Mouse (Mus musculus) erythroblast, embryonic 14.5 days (primary cell): ENCODE results near the gene Aagab.

Experiments used
- GATA1 ChIP-seq: IDR thresholded peaks from 2 replicates; pipeline ENCODE4 v1.6.1; 2012; ENCODE audit warnings: low read length, inconsistent platforms, mixed read lengths
- TAL1 ChIP-seq: IDR thresholded peaks from 3 replicates; pipeline ENCODE4 v1.6.1; 2012; ENCODE audit warnings: low read length, inconsistent platforms, mixed read lengths

DNA sequence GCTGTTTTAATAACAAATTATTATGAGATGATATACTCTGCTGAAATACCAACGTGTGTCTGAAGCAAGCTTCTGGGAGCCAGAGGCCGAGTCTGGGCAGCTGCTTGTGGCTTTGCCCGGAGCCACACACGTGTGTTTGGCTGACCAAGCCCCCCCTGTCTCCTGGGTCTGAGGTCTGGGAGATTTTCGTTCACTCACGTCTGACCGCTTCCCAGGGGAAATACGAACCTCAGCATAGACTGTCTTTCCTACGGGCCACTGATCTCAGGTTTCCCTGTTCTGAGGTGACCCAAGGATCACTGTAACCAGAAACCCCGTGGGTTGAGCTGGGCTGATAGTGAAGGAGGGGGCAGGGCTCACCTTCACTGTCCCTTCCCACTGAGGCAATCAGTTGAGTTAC is 60.8 kb downstream of the Aagab start:
- no peak for TF ChIP-seq GATA1
- no peak for TF ChIP-seq TAL1
